Mouse (Mus musculus): ENCODE measurements at regions not wholly inside any gene's neighbourhood (a gene's known extent, or its start where the extent isn't known, plus 50 kb on each side); places are given as distances from the start of the nearest gene placed in this dataset.

DNA sequence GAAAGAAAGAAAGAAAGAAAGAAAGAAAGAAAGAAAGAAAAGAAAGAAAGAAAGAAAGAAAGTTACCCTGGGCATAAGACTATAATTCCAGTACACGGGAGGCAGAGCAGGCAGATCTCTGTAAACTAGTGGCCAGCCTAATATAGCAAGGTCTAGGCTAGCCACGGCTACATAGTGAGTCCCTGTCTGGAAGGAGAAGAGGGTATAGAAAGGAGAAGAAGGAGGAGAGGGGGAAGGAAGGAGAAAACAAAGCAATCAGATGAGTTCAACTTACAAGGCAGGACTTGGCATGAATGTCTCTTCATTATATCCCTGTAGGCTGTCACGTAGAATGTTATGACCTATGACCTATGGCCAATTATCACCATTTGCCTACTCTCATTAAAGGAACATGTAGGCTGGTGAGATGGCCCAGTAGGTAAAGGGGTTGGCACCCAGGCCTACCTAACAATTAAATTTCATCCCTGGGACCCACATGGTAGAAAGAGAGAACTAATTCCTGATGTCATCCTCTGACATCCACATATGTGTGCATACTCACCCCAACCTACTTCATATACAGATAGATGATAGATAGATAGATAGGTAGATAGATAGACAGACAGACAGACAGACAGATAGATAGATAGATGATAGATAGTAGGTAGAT, 78.6 kb upstream of the Lrpprc start:
- Histone ChIP-seq H3K9me3 (peaks cover 4% of the 10 kb centered on the region; the same call in 1 of the 2 replicates), H3K27ac (replicated peaks) (no peak overlapping the region), H3K4me2 (replicated peaks) (no peak overlapping the region), H3K27me3 (no peaks in the 10 kb centered on the region), H3K9ac (replicated peaks) (no peak overlapping the region), H3K4me1 (no peaks in the 10 kb centered on the region), H3K4me3 (no peak overlapping the region), H3K36me3 (no peaks in the 10 kb centered on the region)
- no peak for ATAC-seq (ENCODE audit: low FRiP score, low read depth)
- WGBS: 85% methylated on average over 3 of the region's 3 CpGs

- ATAC-seq (ENCODE audit: low FRiP score, low read depth): no peak
- WGBS: 81% methylated on average over 7 of the region's 7 CpGs
These were observed 83.0 kb upstream of the Lrpprc start for GRCm38 (mm10) chr17:84873554-84873953.

GRCm38 (mm10) chr17:84874494-84874893, 82.0 kb upstream of the Ppm1b start:
- no peaks in the 10 kb centered on the region for H3K36me3 ChIP-seq
- no peak overlapping the region for H3K4me3 ChIP-seq
- no peaks in the 10 kb centered on the region for H3K9me3 ChIP-seq
- H3K4me1 ChIP-seq: no peaks in the 10 kb centered on the region
- no peak overlapping the region for H3K9ac ChIP-seq (replicated peaks)
- H3K27me3 ChIP-seq: no peaks in the 10 kb centered on the region
- no peak for ATAC-seq (ENCODE audit: low FRiP score, low read depth)
- 69% methylated on average over 6 of the region's 6 CpGs for WGBS
- no peak overlapping the region for H3K27ac ChIP-seq (replicated peaks)
- H3K4me2 ChIP-seq (replicated peaks): no peak overlapping the region

More at GRCm38 (mm10) chr17:84873554-84873953, 83.0 kb upstream of the Lrpprc start:
- Histone ChIP-seq H3K27me3 (no peaks in the 10 kb centered on the region), H3K9ac (replicated peaks) (no peak overlapping the region), H3K27ac (replicated peaks) (no peak overlapping the region), H3K4me3 (no peak overlapping the region), H3K4me2 (replicated peaks) (no peak overlapping the region), H3K9me3 (no peaks in the 10 kb centered on the region), H3K36me3 (no peaks in the 10 kb centered on the region), H3K4me1 (no peaks in the 10 kb centered on the region)

DNA sequence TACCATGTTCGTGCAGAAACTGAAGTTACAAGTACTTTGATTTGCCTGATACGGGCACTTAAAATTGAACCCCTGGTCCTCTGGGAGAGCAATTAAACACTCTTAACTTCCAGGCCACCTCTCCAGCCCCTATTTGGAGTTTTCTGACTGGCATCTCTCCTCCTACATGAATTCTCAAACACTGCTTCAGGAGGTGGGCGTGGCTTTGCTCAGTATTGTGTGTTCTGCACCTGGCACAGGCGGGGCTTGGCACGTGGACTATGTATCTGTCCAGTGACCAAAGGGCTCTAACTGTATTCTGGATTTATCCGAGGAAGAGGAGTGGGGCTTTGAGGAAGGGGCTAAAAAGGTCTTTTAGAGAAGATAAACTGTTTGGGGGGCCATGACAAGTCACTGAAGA, 81.5 kb upstream of the Ppm1b start:
- Histone ChIP-seq H3K27ac (replicated peaks) (no peak overlapping the region), H3K9me3 (no peaks in the 10 kb centered on the region), H3K36me3 (no peaks in the 10 kb centered on the region), H3K4me2 (replicated peaks) (no peak overlapping the region), H3K9ac (replicated peaks) (no peak overlapping the region), H3K4me1 (no peaks in the 10 kb centered on the region), H3K27me3 (no peaks in the 10 kb centered on the region), H3K4me3 (no peak overlapping the region)
- 85% methylated on average over 6 of the region's 6 CpGs for WGBS
- ATAC-seq (ENCODE audit: low FRiP score, low read depth): no peak

DNA sequence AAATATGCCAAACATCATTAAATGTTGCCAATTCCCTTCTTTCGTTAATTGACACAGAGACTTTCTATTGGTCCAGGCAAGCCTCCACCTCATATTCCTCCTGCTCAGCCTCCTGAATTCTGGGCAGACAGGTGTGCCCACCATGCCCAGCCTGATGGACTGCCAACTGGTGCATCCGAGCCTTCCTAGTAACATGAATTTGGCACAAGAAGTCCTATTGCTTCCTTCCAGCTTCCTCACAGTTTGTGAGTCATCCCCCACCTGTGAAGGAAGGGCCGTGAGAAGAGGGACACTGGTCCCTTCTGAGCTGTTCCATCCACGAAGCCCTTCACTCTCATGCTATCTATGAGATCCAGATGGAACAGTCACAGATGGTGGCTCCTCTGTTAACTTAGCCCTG, 80.5 kb upstream of the Ppm1b start:
- H3K4me2 ChIP-seq (replicated peaks): no peak overlapping the region
- no peak overlapping the region for H3K4me3 ChIP-seq
- H3K9me3 ChIP-seq: no peaks in the 10 kb centered on the region
- no peak for ATAC-seq (ENCODE audit: low FRiP score, low read depth)
- H3K27ac ChIP-seq (replicated peaks): no peak overlapping the region
- 88% methylated on average over 4 of the region's 4 CpGs for WGBS
- H3K9ac ChIP-seq (replicated peaks): no peak overlapping the region
- H3K36me3 ChIP-seq: no peaks in the 10 kb centered on the region
- no peaks in the 10 kb centered on the region for H3K27me3 ChIP-seq
- no peaks in the 10 kb centered on the region for H3K4me1 ChIP-seq

- Histone ChIP-seq H3K36me3 (no peaks in the 10 kb centered on the region), H3K9ac (replicated peaks) (no peak overlapping the region), H3K4me1 (no peaks in the 10 kb centered on the region), H3K27me3 (no peaks in the 10 kb centered on the region), H3K4me3 (no peak overlapping the region), H3K27ac (replicated peaks) (no peak overlapping the region), H3K4me2 (replicated peaks) (no peak overlapping the region), H3K9me3 (no peaks in the 10 kb centered on the region)
- peak; percentile 56; the same call in 1 of the 2 replicates for ATAC-seq (ENCODE audit: low FRiP score, low read depth)
- WGBS: 80% methylated on average over 14 of the region's 14 CpGs
These were observed 79.2 kb upstream of the Ppm1b start for GRCm38 (mm10) chr17:84877176-84877863.

DNA sequence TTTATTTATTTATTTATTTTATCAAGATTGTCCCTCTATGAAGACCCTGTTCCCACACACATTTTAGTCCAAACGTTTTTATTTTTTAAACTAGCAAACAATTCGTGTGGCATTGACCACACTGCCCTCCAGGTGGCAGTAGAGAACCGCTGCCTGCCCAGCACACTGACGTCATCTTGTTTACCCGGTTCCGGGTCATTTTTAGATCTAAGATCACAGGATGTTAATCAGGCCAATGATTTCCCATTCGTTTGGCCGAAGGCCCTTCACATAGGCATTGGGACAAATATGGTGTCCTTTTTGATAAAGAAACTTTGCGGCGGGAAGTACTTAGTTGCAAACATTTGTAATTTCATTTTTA, 78.7 kb upstream of the Ppm1b start:
- peak overlapping the region; percentile 27 for H3K4me2 ChIP-seq (replicated peaks)
- no peaks in the 10 kb centered on the region for H3K27me3 ChIP-seq
- no peaks in the 10 kb centered on the region for H3K9me3 ChIP-seq
- 20% methylated on average over 10 of the region's 10 CpGs for WGBS
- no peaks in the 10 kb centered on the region for H3K36me3 ChIP-seq
- H3K4me3 ChIP-seq: no peak overlapping the region
- H3K9ac ChIP-seq (replicated peaks): no peak overlapping the region
- no peaks in the 10 kb centered on the region for H3K4me1 ChIP-seq
- H3K27ac ChIP-seq (replicated peaks): no peak overlapping the region
- peak; percentile 66; the same call in 1 of the 2 replicates for ATAC-seq (ENCODE audit: low FRiP score, low read depth)

DNA sequence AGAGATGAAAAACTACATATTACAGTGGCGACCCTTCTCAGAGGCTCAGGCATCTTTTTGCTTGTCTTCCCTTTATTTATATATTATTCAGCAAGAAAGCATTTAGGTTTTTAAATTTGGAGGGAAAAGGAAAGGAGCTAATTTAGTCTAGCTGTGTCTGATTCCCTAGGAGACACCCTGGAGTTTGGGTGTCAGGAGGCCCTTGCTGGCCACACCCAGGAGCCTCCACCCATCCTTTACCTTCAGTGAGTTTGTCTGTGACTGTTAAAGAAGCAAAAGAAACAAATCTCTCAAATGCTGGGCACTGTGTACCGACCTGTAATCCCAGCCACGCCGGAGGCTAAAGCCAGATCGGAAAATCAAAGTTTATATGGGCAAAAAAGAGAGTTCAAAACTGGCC, 78.2 kb upstream of the Ppm1b start:
- peak overlapping the region; percentile 27; the same call in 1 of the 2 replicates for H3K4me2 ChIP-seq (replicated peaks)
- H3K4me1 ChIP-seq: no peaks in the 10 kb centered on the region
- no peaks in the 10 kb centered on the region for H3K27me3 ChIP-seq
- 87% methylated on average over 5 of the region's 5 CpGs for WGBS
- H3K27ac ChIP-seq (replicated peaks): no peak overlapping the region
- no peak overlapping the region for H3K9ac ChIP-seq (replicated peaks)
- no peaks in the 10 kb centered on the region for H3K9me3 ChIP-seq
- no peak overlapping the region for H3K4me3 ChIP-seq
- no peak for ATAC-seq (ENCODE audit: low FRiP score, low read depth)
- no peaks in the 10 kb centered on the region for H3K36me3 ChIP-seq

DNA sequence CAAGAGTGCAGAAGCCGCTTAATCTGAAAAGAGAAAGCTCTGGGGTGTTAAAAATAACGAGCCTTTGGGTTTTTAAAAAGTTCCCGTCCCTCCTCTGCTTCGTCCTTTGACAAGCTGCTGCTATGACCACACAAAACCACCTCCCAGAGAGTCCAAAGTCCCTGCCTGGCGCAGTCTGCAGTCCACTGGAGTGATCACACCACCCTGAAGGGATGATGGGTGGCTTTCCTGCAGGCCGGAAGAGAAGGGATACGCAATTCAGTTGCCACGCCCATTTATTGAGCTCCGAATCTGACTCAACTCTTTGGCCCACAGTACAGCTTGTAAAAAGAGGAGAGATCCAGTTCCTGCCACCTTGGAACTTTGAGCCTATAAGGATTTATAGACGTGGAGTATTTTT, 77.4 kb upstream of the Ppm1b start:
- H3K27me3 ChIP-seq: no peaks in the 10 kb centered on the region
- no peak overlapping the region for H3K4me3 ChIP-seq
- H3K4me1 ChIP-seq: no peaks in the 10 kb centered on the region
- H3K9me3 ChIP-seq: no peaks in the 10 kb centered on the region
- no peak overlapping the region for H3K27ac ChIP-seq (replicated peaks)
- WGBS: 82% methylated on average over 10 of the region's 10 CpGs
- no peak overlapping the region for H3K9ac ChIP-seq (replicated peaks)
- no peak overlapping the region for H3K4me2 ChIP-seq (replicated peaks)
- ATAC-seq (ENCODE audit: low FRiP score, low read depth): no peak
- H3K36me3 ChIP-seq: no peaks in the 10 kb centered on the region

GRCm38 (mm10) chr17:84880946-84881345, 75.6 kb upstream of the Ppm1b start:
- Histone ChIP-seq H3K27me3 (no peaks in the 10 kb centered on the region), H3K9ac (replicated peaks) (no peak overlapping the region), H3K27ac (replicated peaks) (no peak overlapping the region), H3K4me3 (no peak overlapping the region), H3K4me1 (no peaks in the 10 kb centered on the region), H3K36me3 (no peaks in the 10 kb centered on the region), H3K9me3 (no peaks in the 10 kb centered on the region), H3K4me2 (replicated peaks) (no peak overlapping the region)
- WGBS: 90% methylated on average over 2 of the region's 2 CpGs
- ATAC-seq (ENCODE audit: low FRiP score, low read depth): no peak

DNA sequence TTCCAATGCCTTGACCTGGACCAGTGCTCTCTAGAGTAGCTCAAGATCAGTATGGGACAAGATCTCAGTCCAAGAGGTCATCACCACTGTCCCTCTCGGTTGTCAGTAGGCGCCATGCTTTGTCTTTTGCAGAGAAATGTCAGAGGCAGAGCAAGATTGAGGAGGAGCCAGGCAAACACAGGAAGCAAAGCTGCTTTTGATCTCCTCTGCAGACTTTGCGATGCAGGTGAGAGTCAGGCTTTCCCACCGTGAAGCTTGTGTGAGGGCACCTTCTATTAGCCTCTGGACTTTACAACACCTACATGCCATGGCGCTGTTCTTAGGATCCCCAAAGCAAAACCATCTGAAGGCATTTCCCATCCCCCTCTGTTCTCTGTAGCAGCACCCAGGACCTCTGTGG, 68.0 kb upstream of the Ppm1b start:
- Histone ChIP-seq H3K36me3 (no peaks in the 10 kb centered on the region), H3K9me3 (no peaks in the 10 kb centered on the region), H3K4me3 (no peak overlapping the region), H3K9ac (replicated peaks) (no peak overlapping the region), H3K27ac (replicated peaks) (no peak overlapping the region), H3K4me1 (no peaks in the 10 kb centered on the region), H3K4me2 (replicated peaks) (no peak overlapping the region), H3K27me3 (no peaks in the 10 kb centered on the region)
- no peak for ATAC-seq (ENCODE audit: low FRiP score, low read depth)
- WGBS: 92% methylated on average over 5 of the region's 5 CpGs

DNA sequence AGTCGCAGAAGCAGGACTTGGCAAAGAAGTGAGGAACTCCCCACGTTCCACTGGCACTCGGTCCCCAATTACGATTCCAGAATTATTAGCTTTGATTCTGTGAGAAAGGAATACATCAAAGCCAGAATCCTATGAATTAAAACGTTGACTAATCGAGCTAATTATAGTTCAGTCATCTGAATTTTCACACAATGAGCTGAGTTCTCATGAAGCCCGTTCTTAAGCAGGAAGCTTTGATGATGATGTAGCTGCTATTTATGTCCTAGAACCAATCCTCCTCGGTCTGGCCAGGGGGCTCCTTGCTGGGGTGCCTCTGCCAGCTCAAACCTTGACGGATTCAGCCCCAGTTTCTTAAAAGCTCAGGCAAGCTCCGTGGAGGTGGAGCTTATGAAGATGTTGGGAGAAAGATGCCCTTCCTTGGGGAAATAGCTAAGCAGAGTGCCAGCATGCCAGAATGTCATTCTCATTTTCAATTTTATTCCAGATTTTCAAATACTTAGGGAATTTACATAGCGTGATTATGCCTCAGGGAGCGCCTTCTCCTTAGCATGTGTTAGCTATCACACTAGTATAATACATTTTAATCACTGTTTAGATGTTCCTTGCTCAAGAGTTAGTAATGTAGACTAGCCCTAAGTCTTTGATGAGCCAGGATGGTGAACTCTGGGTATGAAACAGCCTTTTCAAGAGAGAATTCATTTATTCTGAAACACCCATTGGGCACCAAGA, 65.5 kb upstream of the Ppm1b start:
- WGBS: 79% methylated on average over 12 of the region's 12 CpGs
- no peak for ATAC-seq (ENCODE audit: low FRiP score, low read depth)
- H3K27me3 ChIP-seq: no peaks in the 10 kb centered on the region

More for the DNA sequence above, 65.5 kb upstream of the Ppm1b start:
- Histone ChIP-seq H3K4me3 (no peak overlapping the region), H3K9ac (replicated peaks) (no peak overlapping the region), H3K27ac (replicated peaks) (no peak overlapping the region), H3K4me2 (replicated peaks) (no peak overlapping the region), H3K9me3 (no peaks in the 10 kb centered on the region), H3K36me3 (no peaks in the 10 kb centered on the region), H3K4me1 (no peaks in the 10 kb centered on the region)

Measured in midbrain, embryonic 12.5 days (tissue).